ENCODE assay signal across 23 mouse cellular contexts in the genomic region with DNA sequence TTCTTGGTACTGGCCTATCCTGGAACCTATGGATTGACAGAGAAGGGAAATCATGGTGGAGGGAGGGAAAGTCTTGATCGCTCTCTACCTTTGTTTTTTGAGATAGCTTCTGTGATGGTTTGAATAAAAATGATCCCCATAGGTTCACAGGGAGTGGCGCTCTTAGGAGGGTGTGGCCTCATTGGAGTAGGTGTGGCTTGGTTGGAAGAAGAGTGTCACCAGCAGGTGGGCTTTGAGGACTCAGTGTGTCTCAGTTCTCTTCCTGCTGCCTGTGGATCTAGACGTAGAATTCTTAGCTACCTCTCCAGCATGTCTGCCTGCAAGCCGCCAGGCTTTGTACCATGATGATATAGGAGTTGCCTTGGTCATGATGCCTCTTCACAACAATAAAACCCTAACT. TPM values are rescaled to one million over a fixed set of nuclear protein-coding genes. Genes with fewer than 3 reads are reported as not detected.
A peak's percentile ranks its signal among the peaks of the same experiment; 100 is the strongest.
DNase-seq lines count a peak whose midpoint lies in the region; ATAC-seq and TF ChIP-seq lines count a peak whose summit lies in the region.
"Had no signal": no experiment of that assay in that cellular context is flagged by ENCODE, and none has a peak within 500 bp of the region (broad histone marks: within the 10 kb centered on the region; RNA-seq: fewer than 3 reads in every experiment).

No protein-coding gene starts in this region.

- no peaks in the 10 kb centered on the region for H3K4me1 ChIP-seq in lung, postnatal 0 days (ENCODE audit: insufficient read depth, low read depth, low read length)
- H3K4me1 ChIP-seq in E14TG2a.4 (replicated peaks; ENCODE audit: low read depth, low read length) = peaks cover 30% of the 10 kb centered on the region
- H3K4me1 ChIP-seq: forebrain, embryonic 13.5 days; forebrain, embryonic 15.5 days had no signal

- H3K9ac ChIP-seq in lung, postnatal 0 days (replicated peaks; ENCODE audit: low read depth) = no peak overlapping the region
- H3K9ac ChIP-seq: embryonic facial prominence, embryonic 12.5 days; forebrain, embryonic 13.5 days; forebrain, embryonic 15.5 days; forebrain, postnatal 0 days had no signal

- no peak overlapping the region for H3K27ac ChIP-seq in lung, postnatal 0 days (ENCODE audit: low read length)
- H3K27ac ChIP-seq: embryonic facial prominence, embryonic 10.5 days; embryonic facial prominence, embryonic 12.5 days; forebrain, embryonic 13.5 days; forebrain, embryonic 15.5 days had no signal

- WGBS in lung, postnatal 0 days = 96% methylated on average over 4 of the region's 4 CpGs

- no peak overlapping the region for H3K4me2 ChIP-seq in lung, postnatal 0 days (replicated peaks; ENCODE audit: low read depth, low read length)
- H3K4me2 ChIP-seq: embryonic facial prominence, embryonic 12.5 days; forebrain, embryonic 13.5 days; forebrain, embryonic 15.5 days had no signal

- ATAC-seq in lung, postnatal 0 days = no peak
- ATAC-seq: CD4-positive, CD25-positive, alpha-beta regulatory T cell, adult 4 months; forebrain, embryonic 13.5 days; forebrain, embryonic 15.5 days; forebrain, postnatal 0 days had no signal

- no peaks in the 10 kb centered on the region for H3K27me3 ChIP-seq in lung, postnatal 0 days (replicated peaks; ENCODE audit: insufficient read depth, low read length)
- no peaks in the 10 kb centered on the region; the same call in 1 of the 2 replicates for H3K27me3 ChIP-seq in E14TG2a.4 (ENCODE audit: insufficient read depth, low read length)
- H3K27me3 ChIP-seq: CH12.LX; embryonic facial prominence, embryonic 12.5 days; forebrain, embryonic 13.5 days; forebrain, embryonic 15.5 days had no signal

- no peaks in the 10 kb centered on the region for H3K9me3 ChIP-seq in lung, postnatal 0 days (ENCODE audit: low read length)
- H3K9me3 ChIP-seq in E14TG2a.4 (ENCODE audit: low read length) = peaks cover 3% of the 10 kb centered on the region; the same call in 1 of the 2 replicates
- H3K9me3 ChIP-seq: forebrain, embryonic 13.5 days; forebrain, embryonic 15.5 days had no signal

- no peak overlapping the region for H3K4me3 ChIP-seq in lung, postnatal 0 days (ENCODE audit: low read depth, low read length)
- 0 out of 2 replicates have a peak overlapping the region, but pooled peaks have one; percentile 3 for H3K4me3 ChIP-seq in E14TG2a.4 (replicated peaks; ENCODE audit: low read length)
- H3K4me3 ChIP-seq: embryonic facial prominence, embryonic 10.5 days; embryonic facial prominence, embryonic 12.5 days; forebrain, embryonic 13.5 days; forebrain, embryonic 15.5 days had no signal

- H3K36me3 ChIP-seq in lung, postnatal 0 days (ENCODE audit: insufficient read depth, low read length) = no peaks in the 10 kb centered on the region
- no peaks in the 10 kb centered on the region for H3K36me3 ChIP-seq in E14TG2a.4 (ENCODE audit: insufficient read depth, low read length)
- H3K36me3 ChIP-seq: embryonic facial prominence, embryonic 10.5 days; embryonic facial prominence, embryonic 12.5 days; forebrain, embryonic 15.5 days; G1E had no signal

- peak; percentile 3 for DNase-seq in lung, postnatal 0 days (ENCODE audit: low spot score)
- DNase-seq in lung, postnatal 4 days = no peak
- DNase-seq in ES-CJ7 (ENCODE audit: low read depth, low spot score) (peak; percentile 69), R1 (ENCODE audit: low read depth, low spot score) (peak; percentile 85), MN1 (ENCODE audit: low spot score) (no peak)
- DNase-seq in cerebellum, adult 9-10 months = no peak
- no peak for DNase-seq in gastrocnemius, postnatal 4 days (ENCODE audit: low spot score in 2 of 2)
- DNase-seq: adrenal gland, postnatal 10 days; B cell, adult 2 months; cerebellum, adult 11 months; cerebellum, adult 18-20 months; cerebellum, adult 8-10 months; cerebellum, postnatal 10 days; cerebellum, postnatal 25 days; forebrain, postnatal 0 days had no signal

- no peak for TF ChIP-seq EP300 in lung, postnatal 0 days (IDR thresholded peaks at IDR 0.05)

- TF ChIP-seq CTCF in lung, postnatal 0 days (IDR thresholded peaks at IDR 0.05) = no peak
- no peak for TF ChIP-seq CTCF in E14TG2a.4 (conservative IDR thresholded peaks at IDR 0.05; ENCODE audit: low read length)

RNA-seq across cellular contexts. Expression of gene Cmbl, which starts 3.2 kb away (rescaled TPM):
- 12.2 and 13.5 TPM in 2 replicates for polyA plus RNA-seq in lung, postnatal 0 days (2015; fragmentation: Nextera tagmentation; extraction: Ambion mirVana)
- total RNA-seq in gastrocnemius, postnatal 4 days (2021) = 10 to 100 TPM; 52.5 to 63.7 TPM
- total RNA-seq: CH12.LX, G1E had no signal
- polyA plus RNA-seq: CD4-positive, CD25-positive, alpha-beta regulatory T cell, adult 4 months; G1E had no signal

RNA-seq across cellular contexts. Expression of gene March6, which starts 31.1 kb away (rescaled TPM):
- 18.3 and 20.6 TPM in 2 replicates for polyA plus RNA-seq in lung, postnatal 0 days (2015; fragmentation: Nextera tagmentation; extraction: Ambion mirVana)
- 10 to 100 TPM; 57.8 to 61.0 TPM for total RNA-seq in gastrocnemius, postnatal 4 days (2021)

RNA-seq across cellular contexts. Expression of gene Cct5, which starts 39.6 kb away (rescaled TPM):
- 211 and 225 TPM in 2 replicates for polyA plus RNA-seq in lung, postnatal 0 days (2015; fragmentation: Nextera tagmentation; extraction: Ambion mirVana)
- total RNA-seq in gastrocnemius, postnatal 4 days (2021) = 100 to 1,000 TPM; 230 to 241 TPM

RNA-seq across cellular contexts. Expression of gene Fam173b, which starts 39.7 kb away (rescaled TPM):
- polyA plus RNA-seq in lung, postnatal 0 days (2015; fragmentation: Nextera tagmentation; extraction: Ambion mirVana) = 9.8 and 14.0 TPM in 2 replicates
- total RNA-seq in gastrocnemius, postnatal 4 days (2021) = 10 to 100 TPM; 12.7 to 13.7 TPM

Comparison
In these comparisons a context has a peak if more than half of its experiments do, and no peak if none do; other contexts are left out.
1. DNase-seq: peak in lung, postnatal 0 days (single experiment), ES-CJ7 (single experiment) and R1 (single experiment); none in lung, postnatal 4 days (0 of 2), cerebellum, adult 9-10 months (single experiment), MN1 (single experiment) and gastrocnemius, postnatal 4 days (0 of 2).